Mouse (Mus musculus): ENCODE measurements around the gene Sash3.

The Sash3 gene

DNA sequence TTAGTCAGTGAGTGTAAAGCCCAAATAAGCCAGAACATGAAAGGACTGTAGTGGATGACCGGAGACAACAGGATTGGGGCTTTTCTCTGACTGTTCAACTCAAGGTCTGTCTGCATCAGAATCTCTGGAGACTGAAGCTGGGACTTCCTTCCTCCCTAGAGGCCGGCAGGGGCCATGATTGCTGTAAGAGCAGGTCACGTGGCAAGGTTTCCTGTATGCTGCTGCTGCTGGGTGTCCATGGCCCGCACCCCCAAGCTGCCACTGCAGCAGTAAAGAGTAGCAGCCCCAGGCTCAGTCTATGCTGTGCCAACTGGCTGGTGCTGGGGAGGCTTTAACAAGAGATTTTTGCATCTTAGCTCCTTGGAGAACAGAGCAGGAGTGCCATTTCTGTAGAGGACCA, at the start of gene Sash3:
TSS of gene Sash3 (plus strand) at position 175 of the 400 bp plus-strand sequence.
- no peak for DNase-seq (ENCODE audit: low read depth, low spot score)

DNA sequence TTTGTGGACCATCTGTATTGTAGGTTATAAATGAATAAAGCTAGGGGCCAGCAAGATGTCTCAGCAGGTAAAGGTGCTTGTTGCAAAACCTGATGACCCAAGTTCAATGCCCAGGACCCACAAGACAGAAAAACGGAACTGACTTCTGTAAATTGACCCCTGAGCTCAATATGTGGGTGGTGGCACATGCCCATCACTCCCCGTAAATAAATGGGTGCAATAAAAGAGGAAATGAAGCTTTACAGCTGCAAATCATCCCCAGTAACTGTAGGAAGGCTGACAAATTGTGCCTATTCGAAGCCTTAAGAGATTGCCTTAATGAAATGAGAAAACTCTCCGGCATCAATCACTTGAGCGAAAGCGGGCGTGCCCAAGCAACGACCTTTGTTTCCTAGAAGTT, 49.7 kb upstream of the Sash3 start:
- peak; percentile 68 for DNase-seq (ENCODE audit: low read depth, low spot score)

DNA sequence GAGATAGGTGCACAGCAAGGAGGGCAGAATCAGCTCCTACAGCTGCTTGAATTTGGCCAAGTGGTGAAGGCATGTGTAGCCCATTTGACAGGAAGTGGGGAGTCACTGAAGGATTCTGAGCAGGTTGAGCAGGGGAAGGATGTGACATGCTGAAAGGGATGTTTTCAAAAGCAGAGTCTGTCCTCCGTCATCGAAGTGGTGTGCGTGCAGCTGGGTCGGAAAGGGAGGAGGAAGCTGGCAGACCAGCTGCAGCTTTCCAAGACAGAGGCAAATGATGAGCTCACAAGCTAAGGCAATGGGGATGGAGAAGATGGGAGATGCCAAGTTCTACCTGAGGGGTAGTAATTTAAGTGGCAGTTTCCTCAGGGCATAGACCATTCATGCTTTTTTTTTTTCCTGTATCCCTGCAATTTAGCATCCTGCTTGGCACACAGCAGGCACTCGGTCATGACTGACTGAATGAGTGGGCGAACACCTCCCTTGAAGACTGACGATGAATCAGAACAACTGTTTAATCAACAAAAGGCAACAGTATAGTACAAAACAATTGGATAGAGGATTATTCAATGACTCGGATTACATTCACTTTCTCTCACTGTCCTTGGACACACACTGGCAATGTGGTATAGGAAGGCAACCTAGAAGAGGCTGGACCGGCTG, 47.6 kb upstream of the Sash3 start:
- DNase-seq (ENCODE audit: low read depth, low spot score): no peak

DNA sequence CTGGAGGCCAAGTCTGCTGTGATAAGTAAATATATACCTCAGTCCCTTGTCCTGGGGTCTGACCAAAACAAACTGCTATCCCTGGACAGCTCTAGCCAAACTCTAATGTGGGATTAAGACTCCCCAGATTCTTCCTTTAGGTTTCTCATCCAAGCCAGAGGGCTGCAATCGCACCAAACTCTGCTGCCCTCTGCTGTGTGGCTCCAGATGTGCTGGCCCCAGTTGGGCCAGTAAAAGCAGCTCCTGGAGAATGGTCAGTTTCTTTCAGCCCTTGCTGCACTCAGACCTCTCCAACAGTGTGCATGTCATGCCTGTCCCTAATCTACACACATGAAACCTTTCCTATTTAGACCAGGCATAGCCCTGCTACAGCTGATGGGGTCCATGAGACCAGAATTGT, 46.4 kb upstream of the Sash3 start:
- peak; percentile 4 for DNase-seq (ENCODE audit: low read depth, low spot score)

DNA sequence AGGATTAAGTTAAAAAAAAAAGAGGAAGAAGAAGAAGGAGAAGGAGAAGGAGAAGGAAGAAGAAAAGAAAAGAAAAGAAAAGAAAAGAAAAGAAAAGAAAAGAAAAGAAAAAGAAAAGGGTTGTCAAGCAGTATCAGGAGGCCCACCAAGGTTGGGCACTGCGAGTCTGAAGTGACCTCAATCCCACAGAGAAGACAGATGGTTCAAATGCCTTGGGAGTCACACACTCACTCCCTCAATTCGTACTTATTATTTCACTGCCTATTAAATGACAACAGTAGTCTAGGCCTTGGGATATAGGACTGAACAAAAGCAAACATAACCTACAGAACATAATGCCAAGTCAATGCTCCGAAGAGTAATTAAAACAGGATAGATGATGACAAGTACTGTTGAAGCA, 43.0 kb upstream of the Sash3 start:
- no peak for DNase-seq (ENCODE audit: low read depth, low spot score)

DNA sequence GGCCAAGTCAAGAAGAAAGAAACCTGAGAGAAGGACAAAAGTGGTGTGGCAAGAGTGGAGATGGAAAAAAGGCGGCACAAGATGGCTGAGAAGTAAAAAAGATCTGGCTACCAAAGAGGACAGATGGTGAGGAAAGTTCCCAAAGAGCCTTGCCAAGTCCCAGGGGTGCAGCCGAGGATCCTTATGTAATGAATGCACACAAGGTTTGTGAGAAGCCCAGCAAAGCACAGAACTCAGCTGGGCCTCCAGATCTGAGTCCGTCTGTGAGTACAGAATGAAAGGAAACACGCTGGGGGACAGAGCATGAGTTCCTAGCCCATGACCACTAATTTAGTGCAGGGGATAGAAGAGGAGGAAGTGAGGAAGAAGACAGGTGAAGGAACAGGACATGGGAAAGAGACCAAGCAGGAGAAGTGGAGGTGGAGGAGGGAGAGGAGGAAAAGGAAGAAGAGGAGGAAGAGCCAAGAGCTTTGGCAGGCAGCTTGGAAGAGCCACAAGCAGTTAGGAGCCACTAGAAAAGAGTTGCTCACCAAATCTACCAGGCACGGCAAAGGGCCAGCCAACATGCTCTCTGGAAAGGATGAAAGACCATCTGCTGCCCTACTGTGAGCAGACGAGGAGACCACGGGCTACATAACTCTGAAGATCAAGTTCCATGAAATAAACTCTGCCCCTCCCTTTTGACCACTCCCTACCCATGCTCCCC, 41.3 kb upstream of the Sash3 start:
- DNase-seq (ENCODE audit: low read depth, low spot score): no peak

DNA sequence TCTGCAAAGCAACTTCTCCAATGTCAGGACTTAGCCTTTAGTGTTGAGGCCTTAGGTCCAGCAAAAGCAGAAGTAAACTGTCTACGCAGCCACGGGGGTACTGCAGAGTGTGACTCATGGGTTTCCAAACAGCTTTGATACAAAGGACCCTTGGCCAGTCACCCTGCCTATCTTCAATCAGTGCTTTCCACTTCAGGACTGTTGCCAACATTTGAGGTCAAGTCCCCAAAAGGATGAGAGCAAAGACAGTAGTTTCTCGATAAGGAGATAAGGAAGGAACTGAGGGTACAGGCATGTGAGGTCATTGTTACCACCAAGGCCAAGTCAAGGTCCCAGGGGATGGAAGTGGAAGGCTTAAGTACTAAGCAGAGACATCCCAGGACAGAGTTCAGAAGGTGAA, 40.0 kb upstream of the Sash3 start:
- peak; percentile 15 for DNase-seq (ENCODE audit: low read depth, low spot score)

DNA sequence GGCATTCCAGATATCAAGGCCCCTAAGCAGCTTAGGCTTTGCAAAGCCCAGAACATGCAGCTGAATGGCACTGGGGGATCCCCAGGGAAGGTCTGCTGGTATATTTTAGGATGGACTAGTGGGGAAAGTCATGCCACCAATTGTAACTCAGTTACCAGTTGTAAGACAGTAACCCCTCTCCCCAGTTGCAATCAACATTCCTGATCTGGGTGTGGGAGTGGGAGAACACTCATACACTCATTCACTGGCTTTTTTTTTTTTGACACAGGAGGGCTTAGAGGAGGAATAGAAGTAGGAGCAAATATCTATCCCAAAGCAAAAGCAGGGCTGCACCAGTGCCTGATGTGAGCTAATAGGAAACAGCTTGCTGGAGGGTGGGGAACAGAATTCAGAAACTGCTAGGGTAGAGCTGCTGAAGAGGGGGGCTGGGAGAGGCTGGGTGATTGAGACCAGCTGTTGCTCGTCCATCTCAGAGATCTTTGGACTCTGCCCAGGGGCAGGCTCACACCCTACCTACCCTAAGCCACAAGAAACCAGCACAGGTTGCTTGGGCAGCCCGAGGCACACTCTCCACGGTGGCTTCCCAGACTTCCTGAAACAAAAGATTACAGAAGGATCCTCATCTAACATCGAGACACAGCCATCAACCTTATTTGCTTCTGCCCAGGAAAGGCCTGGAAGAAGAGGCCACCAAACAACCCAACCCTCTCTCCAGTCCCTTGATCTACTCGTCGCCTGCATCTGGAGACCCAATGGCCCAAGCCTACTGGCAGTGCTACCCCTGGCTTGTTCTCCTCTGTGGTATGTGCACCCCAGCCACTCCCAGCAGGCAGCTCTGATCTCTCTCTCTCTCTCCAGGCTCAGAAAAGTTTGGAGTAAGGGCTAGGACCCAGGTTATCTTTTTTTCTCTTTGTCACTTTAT, 37.6 kb upstream of the Sash3 start, which contains the start of gene Xpnpep2:
TSS of gene Xpnpep2 (plus strand) at position 332 of the 922 bp plus-strand sequence.
- DNase-seq (ENCODE audit: low read depth, low spot score): no peak

DNA sequence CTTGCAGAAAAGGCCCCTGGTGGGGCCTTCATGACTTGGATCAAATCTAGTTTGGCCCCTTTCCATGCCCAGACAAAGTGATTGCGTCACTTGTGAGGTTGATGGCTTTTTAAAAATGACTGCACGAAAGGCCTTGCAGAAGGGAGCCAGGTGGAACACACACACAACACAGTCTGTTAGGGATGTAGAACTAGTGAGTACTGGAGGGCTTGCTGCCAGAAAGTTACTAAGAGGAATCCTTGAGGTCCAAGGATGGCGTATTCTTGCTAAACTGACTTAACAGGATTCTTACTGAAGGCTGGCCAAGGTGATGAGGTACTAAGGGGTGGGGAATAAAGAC, 37.0 kb upstream of the Sash3 start:
- no peak for DNase-seq (ENCODE audit: low read depth, low spot score)

DNA sequence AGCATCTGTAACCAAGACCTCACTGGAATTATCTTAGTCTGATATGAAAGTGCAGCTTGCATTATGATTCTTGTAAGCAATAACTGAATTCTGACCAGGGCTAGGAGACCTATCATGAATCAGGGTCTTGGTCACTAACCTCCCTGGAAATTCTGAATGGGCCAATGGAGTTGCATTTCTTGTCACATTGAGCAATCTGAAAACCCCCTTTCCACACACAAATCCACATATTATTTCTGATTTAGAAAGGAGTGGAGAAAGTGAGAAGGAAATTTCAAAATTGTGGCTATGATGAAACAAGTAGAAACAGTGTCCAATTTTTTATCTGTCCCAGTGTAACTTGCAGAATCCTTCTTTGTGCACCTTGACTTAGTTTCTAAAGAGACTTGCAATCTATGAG, 26.9 kb upstream of the Sash3 start:
- no peak for DNase-seq (ENCODE audit: low read depth, low spot score)

DNA sequence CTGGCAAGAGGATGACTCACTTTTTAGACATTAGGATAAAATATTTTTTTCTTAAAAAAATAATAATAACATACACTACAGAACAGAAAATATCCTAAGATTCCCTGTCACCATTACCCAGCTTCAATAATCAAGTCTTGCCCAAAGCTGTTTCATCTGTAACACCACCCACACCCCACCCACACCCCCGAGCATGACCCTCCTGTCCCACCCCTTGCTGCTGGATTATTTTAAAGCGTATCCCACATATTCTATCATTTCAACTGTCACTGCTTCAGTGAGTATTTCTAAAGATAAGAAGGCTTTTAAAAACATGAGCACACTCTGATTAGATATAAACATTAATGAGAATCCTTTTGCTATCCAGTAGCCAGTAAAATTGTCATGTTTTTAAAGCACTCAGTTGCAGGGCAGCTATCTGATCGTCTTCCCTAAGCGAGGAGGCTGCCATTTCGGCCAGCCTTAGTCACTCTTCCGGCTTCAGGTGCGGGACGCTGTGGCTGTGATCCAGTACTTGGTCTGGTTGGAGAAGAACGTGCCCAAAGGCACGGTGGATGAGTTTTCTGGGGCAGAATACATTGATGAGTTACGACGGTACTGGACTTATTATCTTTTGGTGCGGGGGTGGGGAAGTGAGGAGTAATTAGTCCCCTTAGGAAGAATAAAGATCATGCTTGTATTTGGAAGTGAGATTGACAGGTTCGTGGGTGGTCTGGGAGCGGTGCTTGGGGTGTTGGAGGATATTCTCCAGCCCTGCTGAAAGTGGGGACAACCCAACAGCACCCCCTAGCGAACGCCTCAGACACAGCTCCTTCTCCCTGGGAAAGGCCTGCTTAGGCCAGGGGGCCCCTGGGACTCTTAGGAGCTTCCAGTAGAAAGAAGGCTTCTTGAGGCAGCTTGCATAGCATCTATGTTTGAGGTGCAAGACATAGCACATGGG, 21.8 kb upstream of the Sash3 start:
- DNase-seq (ENCODE audit: low read depth, low spot score): peak; percentile 47

DNA sequence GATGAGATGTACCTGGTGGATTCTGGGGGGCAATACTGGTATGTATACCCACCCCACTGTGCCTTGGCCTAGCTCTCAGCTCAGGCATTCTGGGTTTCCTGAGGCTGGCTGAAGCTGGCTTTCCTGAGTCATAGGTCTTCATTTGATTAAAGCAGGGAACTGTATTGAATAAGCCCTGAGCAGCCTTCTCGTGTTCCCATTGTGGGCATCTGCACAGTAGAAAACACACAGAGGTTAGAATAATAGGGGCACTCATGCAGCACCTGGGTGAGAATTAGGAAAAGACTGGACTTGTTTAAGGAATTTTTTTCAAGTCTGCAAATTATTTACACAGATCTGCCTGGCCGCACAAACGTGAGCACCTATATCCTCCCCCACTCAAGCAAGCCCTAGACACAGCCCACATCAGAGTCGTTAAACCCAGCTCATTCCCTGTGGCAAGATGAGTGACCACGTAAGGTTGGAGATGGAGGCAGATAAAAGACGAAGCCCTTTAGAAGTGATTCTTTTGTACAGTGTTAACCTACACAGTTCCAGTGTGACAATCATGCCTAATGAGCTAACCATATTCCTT, 19.2 kb upstream of the Sash3 start:
- DNase-seq (ENCODE audit: low read depth, low spot score): peak; percentile 5

DNA sequence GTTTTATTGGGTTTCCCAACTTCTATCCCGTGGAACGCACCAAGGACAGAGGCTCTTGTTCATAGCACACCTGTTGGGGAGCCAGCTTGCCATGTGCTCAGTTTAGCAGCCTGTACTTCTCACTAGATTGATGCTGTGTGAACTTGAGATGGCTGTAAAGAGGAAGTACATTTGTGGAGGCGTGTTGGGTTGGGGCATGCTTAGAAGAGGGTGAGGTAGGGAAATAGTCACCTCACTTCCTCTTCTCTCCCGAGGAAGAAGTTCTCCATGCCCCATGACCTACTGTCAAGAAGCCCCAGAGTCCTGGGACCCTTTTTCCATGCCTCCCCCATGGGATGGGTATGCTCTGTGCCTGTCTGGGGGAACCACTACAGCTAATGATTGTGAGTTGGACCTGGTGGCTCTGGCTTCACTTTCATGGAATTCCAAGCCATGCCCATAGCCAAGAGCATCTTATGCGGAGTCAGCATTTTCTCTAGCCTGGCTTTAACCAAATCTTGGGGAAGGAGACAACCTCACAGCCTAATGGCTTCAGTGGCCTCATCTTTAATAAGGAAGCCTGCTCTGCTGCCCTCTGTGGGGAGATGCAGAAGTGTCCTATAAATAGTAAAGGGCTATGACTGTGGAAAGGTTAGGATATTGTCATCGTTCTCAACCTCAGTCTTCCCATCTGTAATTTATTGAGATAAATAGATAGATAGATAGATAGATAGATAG, 18.6 kb upstream of the Sash3 start:
- peak; percentile 72 for DNase-seq (ENCODE audit: low read depth, low spot score)

DNA sequence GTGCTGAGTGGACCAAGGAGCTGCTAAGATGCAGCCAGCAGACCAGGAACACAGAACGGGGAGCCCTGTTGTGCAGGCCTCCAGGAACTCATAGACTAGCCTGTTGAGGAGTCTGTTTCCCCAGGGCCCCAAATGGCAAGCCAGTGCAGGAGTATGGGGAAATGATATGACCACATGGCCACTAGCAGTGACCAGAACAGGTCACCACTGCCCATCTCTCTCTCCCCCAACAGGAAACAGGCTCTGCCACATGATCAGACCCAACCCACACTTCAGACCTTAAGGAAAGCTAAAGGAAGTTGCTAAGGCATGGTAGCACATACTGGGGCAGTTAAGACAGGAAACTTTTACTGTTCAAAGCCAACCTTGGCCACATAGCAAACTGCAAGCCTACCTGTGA, 17.1 kb upstream of the Sash3 start:
- no peak for DNase-seq (ENCODE audit: low read depth, low spot score)

DNA sequence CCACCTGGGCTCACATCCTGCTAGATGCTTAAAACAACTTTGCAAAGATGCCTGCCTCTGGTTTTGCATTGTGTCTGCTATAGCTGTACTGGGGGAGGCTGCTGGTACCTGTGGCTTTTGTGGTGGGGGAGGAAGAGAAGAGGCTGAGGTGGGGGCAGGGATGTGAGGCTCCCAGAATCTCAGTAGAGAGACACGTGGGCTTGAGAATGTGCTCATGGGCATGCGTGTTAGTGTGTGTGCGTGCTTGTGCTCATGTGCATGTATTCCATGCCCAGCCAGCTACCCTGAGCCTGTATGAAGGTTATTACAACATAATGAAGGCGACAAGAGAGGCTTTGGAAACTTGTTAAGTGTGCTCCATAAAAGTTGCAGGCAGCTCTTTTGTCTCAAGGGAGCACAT, 9.3 kb upstream of the Sash3 start:
- peak; percentile 14 for DNase-seq (ENCODE audit: low read depth, low spot score)

DNA sequence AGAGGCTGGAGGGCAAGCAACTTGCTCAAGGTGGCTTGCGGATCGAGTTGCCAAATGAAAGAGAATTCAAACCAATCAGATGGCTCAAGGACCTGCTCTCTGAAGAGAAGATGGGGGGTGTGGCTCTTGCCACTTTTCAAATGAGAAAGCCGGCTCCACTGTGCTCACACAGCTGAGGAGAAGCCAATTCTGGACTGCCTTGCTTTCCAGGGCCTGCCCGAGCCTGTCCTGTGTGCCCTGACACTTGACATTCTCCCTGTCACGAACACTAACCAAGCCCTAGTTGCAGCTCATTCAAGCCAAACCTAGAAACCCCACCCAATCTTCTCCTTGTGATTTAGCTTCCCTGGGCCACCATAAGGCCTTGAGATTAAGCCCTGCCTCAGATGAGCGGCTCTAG, 8.2 kb upstream of the Sash3 start:
- no peak for DNase-seq (ENCODE audit: low read depth, low spot score)

DNA sequence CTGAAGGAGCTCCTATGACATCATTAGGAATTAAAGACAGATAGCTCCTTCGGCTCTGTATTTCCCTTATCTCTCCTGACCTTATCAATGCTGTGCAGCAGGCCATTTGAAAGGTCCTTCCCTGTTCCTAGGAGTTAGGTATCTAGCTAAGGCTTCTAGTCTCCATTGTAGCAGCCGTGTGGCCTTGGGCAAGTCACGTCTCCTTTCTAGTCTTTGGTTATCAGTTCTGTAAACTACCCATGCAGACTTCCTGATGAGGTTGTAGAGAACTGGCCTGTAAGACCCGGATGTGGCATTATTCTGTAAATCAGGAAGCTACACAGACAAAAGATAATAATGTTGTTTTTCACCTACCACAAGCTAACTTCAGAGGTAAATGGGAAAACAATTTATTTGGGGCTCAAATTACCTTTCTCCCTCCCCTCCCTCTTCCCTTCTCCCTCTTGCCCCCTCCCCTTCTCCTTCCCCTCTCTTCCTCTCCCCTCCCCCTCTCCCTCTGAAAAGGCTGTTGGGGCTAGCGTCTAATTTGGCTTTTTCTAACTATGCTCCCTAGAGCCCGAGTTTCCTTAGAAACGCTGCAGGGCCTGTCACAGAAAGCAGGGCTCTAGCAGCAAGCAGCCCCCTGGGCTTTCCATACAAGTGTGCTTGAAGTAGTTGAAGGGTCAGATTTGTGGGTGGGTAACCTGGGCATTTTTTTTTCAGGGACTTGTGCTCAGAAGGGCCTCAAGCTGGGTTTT, 7.5 kb upstream of the Sash3 start:
- DNase-seq (ENCODE audit: low read depth, low spot score): peak; percentile 79

DNA sequence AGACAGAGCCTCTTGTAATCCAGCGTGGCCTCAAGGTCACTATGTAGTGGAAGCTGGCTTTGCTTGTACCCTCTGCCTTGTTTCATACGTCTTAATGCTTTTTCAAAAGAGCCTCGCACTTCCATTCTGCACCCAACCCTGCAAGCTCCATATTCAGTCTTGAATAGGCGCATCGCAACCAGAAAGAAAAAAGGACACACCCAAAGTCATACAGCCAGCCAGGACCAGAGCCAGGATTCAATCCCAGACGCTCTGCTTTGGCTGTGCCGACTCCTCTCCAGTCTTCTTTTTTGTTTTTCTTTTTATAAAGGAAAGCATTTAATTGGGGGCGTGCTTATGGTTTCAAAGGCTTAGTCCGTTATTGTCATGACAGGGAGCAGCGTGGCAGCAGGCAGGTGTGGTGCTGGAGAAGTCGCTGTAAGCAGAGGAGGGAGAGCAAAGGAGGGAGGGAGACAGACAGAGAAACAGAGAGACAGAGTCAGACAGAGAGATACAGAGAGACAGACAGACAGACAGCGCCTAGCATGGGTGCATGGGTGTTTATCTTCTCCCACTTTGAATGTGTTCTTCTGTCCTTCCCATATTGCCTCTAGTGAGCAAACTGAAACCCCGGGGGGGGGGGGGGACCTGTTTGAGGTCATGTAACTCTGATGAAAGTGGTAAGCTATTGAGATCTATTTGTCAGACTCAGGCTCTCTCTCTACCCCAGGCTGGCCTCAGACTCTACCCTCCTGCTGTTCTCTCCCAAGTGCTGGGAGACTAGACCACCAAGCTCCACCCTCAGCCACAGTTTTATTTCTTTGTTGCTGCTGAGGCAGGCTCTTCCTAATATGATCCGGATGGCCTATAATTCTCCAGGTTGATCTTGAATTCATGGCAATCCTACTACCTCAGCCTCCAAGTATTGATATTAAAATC, 6.6 kb upstream of the Sash3 start:
- peak; percentile 68 for DNase-seq (ENCODE audit: low read depth, low spot score)

All from A20 (cell line).